Mouse (Mus musculus): ENCODE measurements around the gene Fndc3b. TPM values are rescaled to one million over a fixed set of nuclear protein-coding genes. Genes with fewer than 3 reads are reported as not detected.

The Fndc3b gene
- polyA plus RNA-seq, 1 experiment from 2014 or later, result 11.8 TPM

DNA sequence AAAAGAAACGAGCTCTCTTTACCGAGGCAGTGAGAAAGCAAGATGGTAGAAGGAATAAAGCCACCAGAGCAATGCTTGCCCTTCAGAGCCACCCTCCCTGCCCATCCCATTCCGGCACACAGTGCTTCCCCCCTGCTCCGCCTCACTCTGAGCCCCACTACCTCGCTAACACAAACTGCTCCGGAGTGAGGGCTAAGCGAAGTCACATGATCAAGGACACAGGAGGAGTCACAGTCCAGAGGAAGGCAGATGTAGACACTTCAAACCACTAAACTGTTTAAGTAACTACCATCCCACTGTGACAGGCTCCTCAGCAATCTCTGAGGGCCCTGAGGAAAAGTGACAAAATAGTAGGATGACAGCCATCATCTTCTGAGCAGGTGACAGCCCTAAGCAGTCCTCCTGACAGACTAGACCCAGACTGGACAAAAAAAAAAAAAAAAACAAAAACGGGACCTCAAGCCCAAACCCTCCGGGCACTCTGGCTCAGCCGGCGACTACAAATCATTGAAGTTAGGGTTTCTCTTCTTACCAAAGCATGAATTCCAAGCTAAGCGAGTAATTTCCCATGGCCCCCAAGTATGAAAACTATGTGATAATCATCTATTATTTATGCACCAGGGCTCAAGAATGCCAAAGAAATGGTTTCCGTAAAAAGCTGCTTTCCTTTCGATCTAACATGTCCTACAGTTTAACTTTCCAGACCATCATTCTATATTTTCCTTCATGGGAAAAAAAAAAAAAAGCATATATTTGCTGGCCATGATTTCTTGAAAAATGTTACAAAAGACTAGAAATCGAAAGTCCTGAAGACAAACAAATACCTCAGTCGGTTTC lies 15.3 kb downstream of the Fndc3b start:
- peaks cover 3% of the 10 kb centered on the region for H3K4me1 ChIP-seq (replicated peaks; ENCODE audit: control insufficient read depth, insufficient read depth)
- H3K9me3 ChIP-seq (ENCODE audit: control insufficient read depth, low read length), result no peaks in the 10 kb centered on the region
- no peak overlapping the region for H3K4me3 ChIP-seq (ENCODE audit: low read depth, low read length)
- H3K27ac ChIP-seq (replicated peaks), result no peak overlapping the region
- H3K27me3 ChIP-seq (ENCODE audit: control insufficient read depth, insufficient read depth, low read length), result no peaks in the 10 kb centered on the region
- ATAC-seq (ENCODE audit: low FRiP score, low TSS enrichment) (no peak), DNase-seq (ENCODE audit: low spot score) (no peak)
- 62% methylated on average over 16 of the region's 16 CpGs for WGBS
- H3K9ac ChIP-seq (ENCODE audit: low read length), result no peak overlapping the region
- no peak overlapping the region for H3K4me2 ChIP-seq (replicated peaks; ENCODE audit: low read depth)
- H3K36me3 ChIP-seq (ENCODE audit: control insufficient read depth, insufficient read depth, low read length), result no peaks in the 10 kb centered on the region; the same call in 1 of the 2 replicates
- TF ChIP-seq EP300 (optimal IDR thresholded peaks at IDR 0.05) (no peak), CTCF (IDR thresholded peaks at IDR 0.05; ENCODE audit: low read depth) (no peak)

DNA sequence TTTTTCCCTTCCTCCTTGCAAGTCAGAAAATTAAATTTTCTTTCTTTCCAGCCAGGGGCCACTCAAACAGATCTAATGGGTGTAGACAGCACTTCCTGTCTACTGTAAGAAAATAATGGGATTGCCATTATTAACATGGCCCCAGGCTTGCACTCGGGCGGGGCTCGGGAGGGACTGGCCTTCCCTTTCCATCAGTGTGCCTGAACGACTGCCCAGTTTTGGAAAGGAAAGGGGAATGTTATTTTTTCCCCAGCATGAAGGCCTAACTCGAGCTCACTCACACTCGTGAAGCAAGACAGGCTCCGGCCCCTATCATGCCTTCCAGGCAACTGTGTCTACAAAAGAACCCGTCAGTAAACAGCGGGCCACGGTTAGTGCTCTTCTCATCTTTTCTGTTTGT lies 16.5 kb downstream of the Fndc3b start:
- H3K4me1 ChIP-seq (replicated peaks; ENCODE audit: control insufficient read depth, insufficient read depth), result peaks cover 13% of the 10 kb centered on the region

DNA sequence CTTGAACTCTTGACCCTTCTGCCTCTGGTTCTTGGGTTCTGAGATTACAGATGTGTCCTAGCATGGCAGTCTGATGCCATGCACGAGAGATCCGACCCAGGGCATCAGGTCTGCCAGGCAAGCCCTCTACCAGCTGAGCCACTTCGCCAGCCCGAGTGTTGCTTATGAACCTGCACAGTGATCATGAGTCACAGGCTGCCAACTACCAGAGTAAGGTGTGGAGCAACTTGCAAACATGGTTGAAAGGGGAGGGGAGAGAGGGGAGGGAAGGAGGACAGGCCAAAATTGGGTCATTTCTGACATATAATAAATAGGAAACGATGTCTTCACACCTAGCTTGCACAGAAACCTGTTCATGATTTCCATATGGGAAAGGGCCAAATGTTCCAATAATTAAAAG lies 17.0 kb downstream of the Fndc3b start:
- ATAC-seq (ENCODE audit: low FRiP score, low TSS enrichment) (no peak), DNase-seq (ENCODE audit: low spot score) (no peak)
- Histone ChIP-seq H3K9ac (ENCODE audit: low read length) (no peak overlapping the region), H3K4me1 (replicated peaks; ENCODE audit: control insufficient read depth, insufficient read depth) (peaks cover 13% of the 10 kb centered on the region), H3K27me3 (ENCODE audit: control insufficient read depth, insufficient read depth, low read length) (no peaks in the 10 kb centered on the region), H3K9me3 (ENCODE audit: control insufficient read depth, low read length) (no peaks in the 10 kb centered on the region), H3K4me3 (ENCODE audit: low read depth, low read length) (no peak overlapping the region), H3K36me3 (ENCODE audit: control insufficient read depth, insufficient read depth, low read length) (no peaks in the 10 kb centered on the region), H3K4me2 (replicated peaks; ENCODE audit: low read depth) (no peak overlapping the region), H3K27ac (replicated peaks) (no peak overlapping the region)
- TF ChIP-seq EP300 (optimal IDR thresholded peaks at IDR 0.05) (no peak), CTCF (IDR thresholded peaks at IDR 0.05; ENCODE audit: low read depth) (no peak)
- 69% methylated on average over 5 of the region's 5 CpGs for WGBS

More for the DNA sequence above, 16.5 kb downstream of the Fndc3b start:
- Histone ChIP-seq H3K4me3 (ENCODE audit: low read depth, low read length) (no peak overlapping the region), H3K9ac (ENCODE audit: low read length) (no peak overlapping the region), H3K9me3 (ENCODE audit: control insufficient read depth, low read length) (no peaks in the 10 kb centered on the region), H3K27ac (replicated peaks) (no peak overlapping the region), H3K27me3 (ENCODE audit: control insufficient read depth, insufficient read depth, low read length) (no peaks in the 10 kb centered on the region), H3K4me2 (replicated peaks; ENCODE audit: low read depth) (no peak overlapping the region), H3K36me3 (ENCODE audit: control insufficient read depth, insufficient read depth, low read length) (no peaks in the 10 kb centered on the region)
- DNase-seq (ENCODE audit: low spot score) (no peak), ATAC-seq (ENCODE audit: low FRiP score, low TSS enrichment) (no peak)
- TF ChIP-seq EP300 (optimal IDR thresholded peaks at IDR 0.05), result no peak
- no peak for TF ChIP-seq CTCF (IDR thresholded peaks at IDR 0.05; ENCODE audit: low read depth)
- WGBS, result 39% methylated on average over 10 of the region's 10 CpGs

DNA sequence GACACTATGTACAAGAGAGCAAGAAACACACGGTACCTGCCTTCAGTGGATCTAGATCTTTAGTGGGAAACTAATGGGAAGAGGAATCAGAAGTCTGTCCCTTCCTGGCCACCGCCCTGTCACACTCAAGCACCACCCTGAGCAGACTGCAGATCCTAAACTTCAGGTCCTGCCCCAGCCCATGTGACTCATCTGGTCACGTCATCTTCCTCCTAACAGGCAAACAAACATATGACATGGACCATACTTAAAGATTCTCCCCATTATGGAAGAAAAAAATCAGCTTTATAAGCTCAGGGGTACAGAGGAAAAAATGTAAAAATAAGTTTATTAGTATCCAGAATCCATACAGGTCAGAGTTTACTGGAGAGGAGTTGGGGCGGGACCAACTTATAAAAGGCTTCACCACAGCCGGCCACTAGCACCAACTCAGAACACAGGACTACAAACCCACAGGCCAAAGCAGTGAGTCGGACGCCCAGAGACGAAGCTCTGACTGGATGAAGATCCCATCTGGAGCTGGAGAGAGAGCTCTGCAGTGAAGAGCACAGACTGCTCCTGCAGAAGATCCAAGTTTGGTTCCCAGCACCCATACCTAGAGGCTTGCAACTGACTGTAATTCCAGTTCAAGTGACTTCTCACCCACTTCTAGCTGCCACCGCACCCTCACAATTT lies 19.5 kb downstream of the Fndc3b start:
- Histone ChIP-seq H3K9me3 (ENCODE audit: control insufficient read depth, low read length) (no peaks in the 10 kb centered on the region), H3K4me3 (ENCODE audit: low read depth, low read length) (no peak overlapping the region), H3K27me3 (ENCODE audit: control insufficient read depth, insufficient read depth, low read length) (no peaks in the 10 kb centered on the region), H3K9ac (ENCODE audit: low read length) (no peak overlapping the region), H3K36me3 (ENCODE audit: control insufficient read depth, insufficient read depth, low read length) (no peaks in the 10 kb centered on the region; the same call in 1 of the 2 replicates), H3K27ac (replicated peaks) (no peak overlapping the region), H3K4me1 (replicated peaks; ENCODE audit: control insufficient read depth, insufficient read depth) (peaks cover 16% of the 10 kb centered on the region), H3K4me2 (replicated peaks; ENCODE audit: low read depth) (no peak overlapping the region)
- DNase-seq (ENCODE audit: low spot score), result no peak
- WGBS, result 76% methylated on average over 9 of the region's 9 CpGs
- ATAC-seq (ENCODE audit: low FRiP score, low TSS enrichment), result 0 out of 2 replicates have a peak, but pooled peaks have one; percentile 14
- no peak for TF ChIP-seq CTCF (IDR thresholded peaks at IDR 0.05; ENCODE audit: low read depth)
- no peak for TF ChIP-seq EP300 (optimal IDR thresholded peaks at IDR 0.05)

DNA sequence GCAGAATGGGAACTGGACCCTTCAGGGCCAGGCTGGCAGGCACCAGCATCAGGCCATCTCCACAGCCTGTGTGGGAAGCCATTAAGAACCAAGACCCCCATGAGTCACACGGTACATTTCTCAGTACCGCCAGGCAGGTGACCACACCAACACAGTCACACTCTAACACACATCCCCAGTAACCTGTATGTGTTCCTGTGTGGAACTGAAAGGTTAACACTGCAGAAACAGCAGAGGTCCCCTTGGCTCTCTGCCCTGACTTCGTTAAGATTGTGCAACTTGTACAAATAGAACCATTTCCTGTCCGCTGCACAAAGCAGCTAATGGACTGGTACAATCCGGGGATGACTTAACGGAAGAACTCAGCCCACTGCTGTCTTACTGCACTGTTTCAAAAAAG lies 21.1 kb downstream of the Fndc3b start:
- Histone ChIP-seq H3K36me3 (ENCODE audit: control insufficient read depth, insufficient read depth, low read length) (no peaks in the 10 kb centered on the region; the same call in 1 of the 2 replicates), H3K4me1 (replicated peaks; ENCODE audit: control insufficient read depth, insufficient read depth) (peaks cover 16% of the 10 kb centered on the region), H3K9ac (ENCODE audit: low read length) (no peak overlapping the region), H3K4me2 (replicated peaks; ENCODE audit: low read depth) (0 out of 2 replicates have a peak overlapping the region, but pooled peaks have one; percentile 27), H3K27ac (replicated peaks) (peak overlapping the region; percentile 90), H3K9me3 (ENCODE audit: control insufficient read depth, low read length) (no peaks in the 10 kb centered on the region), H3K27me3 (ENCODE audit: control insufficient read depth, insufficient read depth, low read length) (no peaks in the 10 kb centered on the region), H3K4me3 (ENCODE audit: low read depth, low read length) (no peak overlapping the region)
- TF ChIP-seq EP300 (optimal IDR thresholded peaks at IDR 0.05), result no peak
- no peak for TF ChIP-seq CTCF (IDR thresholded peaks at IDR 0.05; ENCODE audit: low read depth)
- DNase-seq (ENCODE audit: low spot score) (peak; percentile 85), ATAC-seq (ENCODE audit: low FRiP score, low TSS enrichment) (peak; percentile 90)
- WGBS, result 18% methylated on average over 6 of the region's 6 CpGs
